Mouse (Mus musculus): ENCODE data around the gene Strn. TPM values are rescaled to one million over a fixed set of nuclear protein-coding genes. Genes with fewer than 3 reads are reported as not detected.
"Not testable (repeated sequence)": the region's sequence is repeated elsewhere in the genome, so short reads cannot be mapped to it uniquely, and the experiment has no call there.

The Strn gene
- polyA plus RNA-seq, 1 experiment = 11.7 TPM

DNA sequence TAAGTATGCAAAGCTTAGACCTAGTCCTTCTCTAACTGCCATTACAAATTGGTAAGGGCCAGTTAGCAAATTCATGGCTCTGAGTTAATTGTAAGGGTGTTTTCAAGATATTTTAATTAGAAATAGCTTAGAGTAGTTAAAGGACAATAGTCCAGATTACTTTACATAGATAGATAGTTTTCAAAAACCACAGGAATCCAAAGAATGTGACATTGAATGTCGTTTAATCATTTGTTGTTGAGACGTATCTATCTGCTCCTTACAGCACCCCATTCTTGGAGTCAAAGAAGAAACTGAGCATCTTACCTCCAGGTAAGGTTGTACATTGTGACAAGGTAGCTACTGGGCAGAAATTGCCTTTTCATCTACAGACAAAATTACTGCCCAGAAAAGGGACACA is 26.7 kb downstream of the Strn start:
- DNase-seq (ENCODE audit: low read depth) = no peak

DNA sequence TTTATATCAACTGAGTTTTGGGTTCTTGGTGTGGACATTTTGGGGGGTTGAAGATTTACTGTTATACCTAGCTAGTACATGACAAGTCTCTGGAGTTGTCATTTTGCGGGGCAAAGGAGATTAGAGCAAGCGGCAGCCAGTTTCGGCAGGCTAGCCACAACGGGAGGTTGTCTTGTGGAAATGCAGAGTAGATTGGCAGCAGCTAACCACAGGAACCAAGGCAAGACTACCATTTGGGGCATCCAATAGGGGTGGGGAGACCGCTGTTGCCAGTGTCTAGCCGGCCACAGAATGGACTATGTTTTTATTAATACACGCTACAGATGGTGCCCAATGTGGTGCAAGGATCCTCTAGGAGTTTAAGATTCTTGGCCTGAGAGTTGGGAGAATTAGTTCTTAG is 28.6 kb downstream of the Strn start:
- DNase-seq (ENCODE audit: low read depth) = no peak

DNA sequence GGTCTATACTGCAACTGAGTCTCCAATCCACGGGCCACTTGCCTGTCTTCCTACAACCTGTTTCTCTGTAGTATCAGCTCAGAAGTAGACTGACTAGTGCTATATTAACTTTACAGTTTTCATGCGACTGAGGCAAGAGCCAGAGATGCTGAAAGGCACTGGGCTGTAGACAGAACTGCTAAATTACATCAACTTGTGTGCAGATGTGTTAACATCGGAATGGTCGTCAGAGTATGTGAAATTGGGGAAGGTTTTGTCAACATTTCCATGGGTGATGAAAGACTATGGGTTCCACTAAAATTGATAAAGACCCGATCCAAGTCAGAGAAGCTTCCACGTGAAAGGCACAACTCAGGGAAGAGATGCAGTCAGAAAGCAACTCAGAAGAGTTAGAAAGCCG is 34.0 kb downstream of the Strn start:
- no peak for DNase-seq (ENCODE audit: low read depth)

DNA sequence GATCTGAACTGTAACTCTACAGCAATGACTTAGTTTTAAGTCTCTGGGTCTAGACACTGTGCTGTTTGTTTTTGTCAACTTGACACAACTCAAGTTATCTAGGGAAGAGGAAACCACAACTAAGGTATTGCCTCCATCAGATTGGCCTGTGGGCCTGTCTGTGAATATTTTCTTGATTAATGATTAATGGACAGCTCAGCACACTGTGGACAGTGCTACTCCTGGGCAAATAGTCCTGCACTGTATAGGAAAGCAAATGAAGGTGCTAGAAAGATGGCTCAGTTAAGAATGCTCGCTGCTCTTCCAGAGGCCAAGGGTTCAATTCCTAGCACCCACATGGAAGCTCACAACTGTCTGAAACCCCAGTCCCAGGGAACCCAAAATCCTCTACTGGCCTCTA is 38.0 kb downstream of the Strn start:
- DNase-seq (ENCODE audit: low read depth) = no peak

DNA sequence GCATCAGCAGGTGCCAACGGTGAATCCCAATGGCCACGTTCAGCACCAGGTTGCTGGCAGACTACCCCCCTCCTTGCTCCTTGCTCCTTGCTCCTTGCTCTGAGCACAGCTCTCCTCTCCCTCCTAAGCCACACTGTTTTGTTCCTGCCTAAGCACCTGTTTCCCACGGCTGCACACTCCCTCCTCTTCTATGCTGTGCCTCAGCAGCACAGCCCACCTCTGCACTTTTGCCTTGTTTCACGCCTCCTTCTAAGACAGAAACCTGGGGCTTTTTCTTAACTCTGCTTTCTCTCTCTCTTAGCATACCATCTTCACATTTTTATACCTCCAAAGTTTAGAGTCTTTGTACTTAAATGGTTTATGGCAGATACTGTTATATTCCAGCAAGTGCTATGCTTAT is 39.5 kb downstream of the Strn start:
- DNase-seq (ENCODE audit: low read depth) = no peak

DNA sequence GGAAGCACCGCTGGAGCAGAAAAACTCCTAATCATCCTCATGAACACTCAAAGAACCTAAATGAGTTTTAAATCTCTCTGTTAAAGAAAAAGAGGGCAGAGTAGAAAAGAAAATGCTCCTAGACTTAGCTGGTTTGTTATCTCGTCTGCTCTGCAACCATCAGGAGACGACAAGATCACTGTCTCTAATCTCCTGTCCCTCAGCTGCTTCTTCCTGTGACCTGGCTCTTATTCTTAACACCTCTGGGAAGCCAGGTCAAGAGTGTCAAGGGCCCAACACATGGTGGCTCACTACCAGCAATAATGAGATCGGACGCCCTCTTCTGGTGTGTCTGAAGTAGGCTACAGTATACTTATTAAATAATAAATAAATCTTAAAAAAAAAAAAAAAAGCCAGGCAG is 40.1 kb downstream of the Strn start:
- DNase-seq (ENCODE audit: low read depth) = no peak

DNA sequence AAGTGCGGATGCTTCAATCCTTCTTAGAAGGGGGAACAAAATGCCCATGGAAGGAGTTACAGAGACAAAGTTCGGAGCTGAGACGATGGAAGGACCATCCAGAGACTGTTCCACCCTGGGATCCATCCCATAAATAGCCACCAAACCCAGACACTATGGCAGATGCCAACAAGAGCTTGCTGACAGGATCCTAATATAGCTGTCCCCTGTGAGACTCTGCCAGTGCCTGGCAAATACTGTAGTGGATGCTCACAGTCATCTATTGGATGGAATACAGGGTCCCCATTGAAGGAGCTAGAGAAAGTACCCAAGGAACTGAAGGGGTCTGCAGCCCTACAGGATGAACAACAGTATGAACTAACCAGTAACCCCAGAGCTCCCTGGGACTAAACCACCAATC is 47.8 kb downstream of the Strn start:
- not testable (repeated sequence) for DNase-seq (ENCODE audit: low read depth)

DNA sequence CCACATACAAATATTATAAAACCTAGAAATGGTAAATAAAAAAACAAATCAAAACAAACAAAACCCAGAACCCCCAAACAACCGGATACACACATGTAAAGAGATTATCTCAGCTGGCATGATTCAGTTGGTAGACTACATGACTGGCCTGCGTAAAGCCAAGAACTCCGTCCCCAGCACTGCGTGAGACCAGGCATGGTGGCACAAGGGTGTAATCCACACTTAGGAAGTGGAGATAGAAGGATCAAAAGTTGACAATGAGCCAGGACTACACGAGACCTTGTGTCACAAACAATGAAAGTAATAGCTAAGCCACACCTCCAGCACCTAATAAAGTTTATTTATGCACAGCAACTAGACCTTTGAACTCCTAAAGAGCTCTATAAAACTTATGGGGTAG is 49.0 kb downstream of the Strn start:
- no peak for DNase-seq (ENCODE audit: low read depth)

DNA sequence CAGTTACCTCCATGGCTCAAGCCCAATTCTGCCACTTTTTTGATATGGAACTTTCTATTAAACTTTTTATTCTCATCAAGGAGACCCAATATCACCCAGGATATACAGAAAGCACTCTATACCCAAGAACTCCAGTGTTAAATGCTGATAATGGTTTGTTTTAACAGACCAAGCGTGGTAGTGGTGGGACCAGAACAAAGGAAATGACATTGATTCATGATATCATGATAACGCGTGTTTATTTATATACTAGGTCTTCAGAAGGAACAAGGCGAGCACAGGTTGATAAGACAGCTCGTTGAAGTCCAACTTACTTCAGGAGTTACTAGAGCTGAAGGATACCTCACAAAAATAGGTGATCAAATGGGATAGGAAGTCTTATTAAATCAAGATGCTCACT is 52.0 kb downstream of the Strn start:
- no peak for DNase-seq (ENCODE audit: low read depth)

DNA sequence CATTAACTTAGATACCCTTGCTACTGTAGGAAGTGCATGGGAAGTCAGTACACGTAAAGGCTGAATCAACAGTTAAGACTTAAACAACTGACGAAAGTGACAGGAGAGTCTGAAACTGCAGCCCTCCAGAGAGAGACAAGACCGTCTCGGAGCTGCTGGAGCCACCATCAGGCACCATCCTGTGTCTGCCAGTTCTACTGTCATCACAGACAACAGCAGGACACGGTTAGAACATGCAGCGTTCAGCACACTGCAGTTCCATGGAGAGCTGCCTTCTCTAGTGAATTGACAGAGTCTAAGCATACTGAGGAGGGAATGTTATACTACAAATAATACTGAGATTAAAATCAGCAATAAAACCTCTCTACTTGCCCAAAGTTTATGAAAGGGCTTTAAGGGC is 54.6 kb downstream of the Strn start:
- no peak for DNase-seq (ENCODE audit: low read depth)

DNA sequence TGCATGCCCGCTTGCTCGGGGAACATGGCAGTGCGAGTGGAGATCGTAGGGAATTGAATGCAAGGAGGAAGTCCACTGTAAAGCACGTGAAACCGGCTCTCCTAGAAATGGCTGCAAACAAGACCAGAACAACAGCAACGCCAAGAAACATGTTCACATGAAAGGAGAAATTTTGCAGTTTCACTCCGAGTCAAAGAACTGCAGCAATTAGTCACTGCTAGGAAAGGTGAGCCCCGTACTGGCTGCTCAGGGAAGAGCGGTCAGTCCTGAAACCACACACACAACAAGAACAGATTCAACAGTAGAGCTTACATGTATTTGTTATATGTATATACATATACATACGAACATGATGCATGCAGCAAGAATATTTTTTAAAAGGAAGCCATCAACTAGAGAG is 57.5 kb downstream of the Strn start:
- no peak for DNase-seq (ENCODE audit: low read depth)

DNA sequence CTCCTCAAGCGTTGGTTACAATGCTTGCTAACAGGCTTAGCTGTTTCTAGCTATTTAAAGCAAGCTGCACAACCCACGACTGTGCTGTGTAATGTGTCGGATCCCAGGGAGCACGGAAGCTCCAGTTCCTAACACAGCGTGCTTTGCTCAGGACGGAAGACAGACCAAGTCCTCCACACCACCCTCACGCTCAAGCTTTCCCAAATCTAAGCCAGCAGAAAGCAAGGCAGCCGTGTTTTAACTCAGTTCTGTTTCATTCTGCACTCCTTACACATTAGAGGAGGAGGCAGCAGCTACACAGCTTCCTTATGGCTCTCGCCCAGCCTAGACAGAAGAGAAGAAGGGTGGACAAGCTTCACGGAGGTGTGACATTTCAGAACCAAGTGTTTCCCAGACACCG is 60.2 kb downstream of the Strn start:
- no peak for DNase-seq (ENCODE audit: low read depth)

DNA sequence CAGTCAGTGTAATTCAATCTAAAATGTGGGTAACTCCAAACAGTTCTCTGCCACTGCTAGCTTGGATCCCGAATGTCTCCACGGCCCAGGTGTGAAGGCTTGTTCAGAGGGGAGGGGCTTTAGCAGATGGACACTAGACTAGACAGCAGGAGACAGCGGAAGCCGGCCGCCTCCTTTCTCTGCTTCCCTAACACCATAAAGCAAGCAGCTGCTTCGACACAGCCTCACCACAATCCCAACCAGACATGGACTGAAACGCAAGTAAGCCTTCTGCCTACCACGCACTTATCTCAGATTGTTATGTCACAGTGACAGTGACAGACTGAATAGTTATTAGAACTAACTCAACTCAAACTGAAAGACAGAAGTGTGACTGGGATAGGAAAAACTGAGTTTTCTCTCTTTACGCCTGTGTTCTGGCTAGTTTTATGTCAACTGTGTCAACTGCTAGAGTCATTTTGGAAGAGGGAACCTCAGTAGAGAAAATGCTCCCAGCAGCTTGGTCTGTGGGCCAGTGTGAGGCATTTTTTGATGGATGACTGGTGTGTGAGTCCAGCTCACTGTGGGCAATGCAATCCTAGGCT is 71.9 kb downstream of the Strn start:
- no peak for DNase-seq (ENCODE audit: low read depth)

DNA sequence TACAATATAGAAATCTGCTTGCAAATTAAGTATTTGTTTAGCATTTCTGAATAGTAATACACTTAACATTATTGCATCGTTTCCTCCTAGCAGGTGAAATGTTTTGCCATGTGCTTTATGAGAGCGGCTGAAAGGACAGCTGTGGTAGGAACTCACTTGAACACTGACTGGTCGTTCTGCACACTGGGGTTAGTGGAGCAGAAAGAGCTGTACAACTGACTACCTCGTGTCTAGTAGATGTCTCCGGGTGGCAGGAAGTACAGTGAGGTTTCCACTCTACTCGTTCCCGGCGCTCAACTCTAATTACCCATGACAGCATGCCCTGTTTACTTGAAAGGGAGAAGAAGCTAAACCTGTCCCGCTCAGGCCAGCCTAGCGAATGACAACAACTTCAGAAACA is 82.2 kb downstream of the Strn start:
- no peak for DNase-seq (ENCODE audit: low read depth)

DNA sequence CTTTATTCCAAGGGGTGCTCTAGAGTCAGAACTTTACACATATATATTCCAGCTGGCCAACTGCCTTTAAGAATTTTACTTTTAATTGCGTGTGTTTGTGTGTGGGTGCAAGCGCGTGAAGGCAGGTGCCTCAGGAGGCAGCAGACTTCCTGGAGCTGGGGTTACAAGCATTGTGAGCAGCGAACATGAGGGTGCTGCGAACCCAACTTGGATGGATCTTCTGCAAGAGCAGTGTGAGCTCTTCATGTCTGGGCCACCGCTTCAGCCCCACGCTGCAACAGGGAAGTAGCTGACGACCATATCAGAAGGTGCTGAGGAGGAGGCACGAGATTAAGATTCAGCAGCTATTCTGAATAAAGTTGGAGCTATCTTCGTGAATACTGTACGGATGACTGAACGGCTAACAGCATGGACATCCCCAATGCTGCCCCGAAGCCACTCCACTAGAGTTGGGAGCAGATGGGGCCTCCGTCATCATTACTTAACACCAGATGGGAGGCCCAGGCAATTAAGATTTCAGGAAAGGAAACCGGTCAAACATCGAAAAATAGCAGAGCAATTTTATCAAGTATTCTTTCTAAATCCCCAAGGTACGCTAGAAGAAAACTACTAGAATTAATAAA is 93.0 kb downstream of the Strn start:
- no peak for DNase-seq (ENCODE audit: low read depth)

DNA sequence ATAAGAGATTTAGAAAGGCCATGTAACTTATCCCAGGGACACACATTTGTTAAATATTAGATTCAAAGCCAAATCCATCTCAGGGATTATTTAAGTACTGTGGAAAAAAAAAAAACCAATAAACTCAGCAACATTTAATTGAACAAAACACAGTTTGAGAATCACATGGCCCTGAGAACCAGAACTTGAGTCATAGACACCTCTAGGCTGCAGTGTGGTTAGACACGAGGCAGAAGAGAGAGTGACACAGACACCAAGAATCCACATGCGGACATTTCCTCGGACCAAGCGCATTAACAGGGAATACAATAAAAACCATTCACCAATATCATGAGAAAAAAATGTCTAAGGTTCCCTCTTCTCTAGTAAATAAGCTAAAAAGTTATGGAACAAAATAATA is 94.7 kb downstream of the Strn start:
- DNase-seq (ENCODE audit: low read depth) = no peak

DNA sequence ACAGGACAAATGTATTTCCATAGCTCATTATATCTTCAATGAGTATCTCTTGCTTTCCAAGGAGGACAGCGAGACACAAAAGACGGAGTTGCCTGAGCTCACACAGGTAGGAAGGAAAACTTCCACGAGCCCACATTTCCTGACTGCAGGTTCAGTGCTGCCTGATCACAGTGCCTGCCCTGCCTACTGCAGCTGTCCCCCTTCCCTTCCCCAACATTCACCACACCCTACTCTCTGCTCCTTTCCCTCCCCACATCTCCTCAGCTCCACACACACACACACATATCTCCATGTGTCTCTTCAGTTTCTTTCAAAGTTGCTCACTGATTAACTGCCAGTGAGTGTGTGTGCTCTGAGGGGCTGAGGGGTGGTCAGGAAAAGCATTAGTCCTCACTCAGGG is 96.6 kb downstream of the Strn start:
- DNase-seq (ENCODE audit: low read depth) = no peak

DNA sequence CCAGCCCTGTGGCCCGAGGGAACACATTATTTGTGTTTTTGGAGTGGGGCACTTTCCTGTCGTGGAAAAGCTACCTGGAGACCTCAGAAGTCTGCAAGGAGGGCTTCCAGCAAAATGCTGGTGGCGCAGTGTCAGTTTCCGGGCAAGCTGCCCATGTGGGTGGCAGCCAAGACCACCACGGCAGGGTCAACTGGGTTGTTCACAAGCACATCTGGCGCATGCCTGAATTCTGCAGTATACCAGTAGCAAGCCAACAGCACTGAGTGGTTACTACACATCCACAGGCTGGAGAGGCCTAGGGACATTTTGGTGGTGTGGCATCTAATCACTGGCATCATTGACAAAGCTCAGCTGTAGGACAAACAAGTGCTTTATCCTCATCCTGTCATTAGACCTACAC is 97.9 kb downstream of the Strn start:
- DNase-seq (ENCODE audit: low read depth) = no peak

DNA sequence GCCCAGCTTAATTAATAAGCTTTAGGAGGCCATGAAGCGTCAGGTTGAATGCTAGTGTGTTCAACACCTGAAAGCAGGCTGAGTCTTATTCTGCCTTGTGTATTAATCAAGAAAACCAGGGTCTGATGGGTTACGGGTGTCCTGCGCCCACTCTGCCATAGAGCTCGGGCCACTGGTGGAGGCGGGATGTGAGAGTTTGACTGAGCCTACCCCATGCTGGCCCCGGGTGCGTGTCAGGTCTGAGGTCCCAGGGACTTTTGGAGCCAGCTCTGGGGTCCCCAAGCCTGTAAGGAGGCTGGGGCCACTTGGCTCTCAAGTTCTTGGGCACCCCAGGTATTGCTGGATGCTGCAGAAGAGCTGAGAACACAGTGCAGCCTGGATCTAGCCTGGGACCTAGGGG is 99.9 kb downstream of the Strn start:
- no peak for DNase-seq (ENCODE audit: low read depth)

DNA sequence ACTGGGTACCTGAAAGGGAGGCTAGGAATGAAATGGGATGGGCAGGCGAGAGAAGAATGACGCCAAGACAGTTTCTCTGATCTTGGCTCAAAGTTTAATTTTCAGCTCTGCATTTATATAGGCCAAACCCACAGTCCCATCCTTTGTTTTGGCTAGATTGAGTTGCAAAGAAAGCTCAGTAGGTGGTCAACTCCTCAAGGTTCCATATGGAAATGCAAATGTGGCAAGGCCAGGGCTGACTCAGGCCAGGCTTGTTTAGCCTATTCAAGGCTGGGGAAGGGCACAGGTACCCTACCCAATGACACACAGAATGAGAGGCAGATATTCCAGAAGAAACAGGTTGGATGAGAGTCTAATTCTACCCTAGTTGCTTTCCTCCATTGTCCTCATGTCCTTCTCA is 101.4 kb downstream of the Strn start:
- no peak for DNase-seq (ENCODE audit: low read depth)

DNA sequence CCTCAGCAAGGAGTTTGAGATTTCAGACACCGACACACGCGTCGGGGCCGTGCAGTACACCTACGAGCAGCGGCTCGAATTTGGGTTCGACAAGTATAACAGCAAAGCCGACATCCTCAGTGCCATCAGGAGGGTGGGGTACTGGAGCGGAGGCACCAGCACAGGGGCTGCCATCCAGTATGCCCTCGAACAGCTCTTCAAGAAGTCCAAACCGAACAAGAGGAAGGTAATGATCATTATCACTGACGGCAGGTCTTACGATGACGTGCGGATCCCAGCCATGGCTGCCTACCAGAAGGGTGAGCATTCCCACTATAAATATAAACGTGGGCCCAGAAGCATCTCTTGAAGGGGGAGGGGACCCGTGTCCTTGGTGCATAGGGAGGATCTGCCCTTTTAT is 112.1 kb downstream of the Strn start:
- DNase-seq (ENCODE audit: low read depth) = no peak

DNA sequence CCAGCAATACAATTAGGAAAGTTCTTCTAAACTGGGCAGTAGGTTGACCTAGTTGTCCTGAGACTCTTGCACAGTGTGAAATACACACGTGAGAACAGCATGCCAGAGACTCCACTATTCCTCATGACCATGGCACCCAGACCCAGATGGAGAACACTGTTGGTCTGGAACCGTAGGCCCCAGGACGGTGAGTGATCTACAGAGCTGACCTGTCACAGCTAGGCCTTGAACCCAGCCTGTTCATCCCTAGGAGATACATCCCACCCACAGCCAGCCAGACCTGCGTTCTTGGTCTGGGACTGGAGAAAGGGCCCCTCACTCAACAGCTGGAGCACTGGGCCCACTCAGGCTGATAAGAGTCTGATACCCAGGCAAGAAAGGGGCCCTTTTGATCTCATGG is 115.1 kb downstream of the Strn start:
- DNase-seq (ENCODE audit: low read depth) = no peak

DNA sequence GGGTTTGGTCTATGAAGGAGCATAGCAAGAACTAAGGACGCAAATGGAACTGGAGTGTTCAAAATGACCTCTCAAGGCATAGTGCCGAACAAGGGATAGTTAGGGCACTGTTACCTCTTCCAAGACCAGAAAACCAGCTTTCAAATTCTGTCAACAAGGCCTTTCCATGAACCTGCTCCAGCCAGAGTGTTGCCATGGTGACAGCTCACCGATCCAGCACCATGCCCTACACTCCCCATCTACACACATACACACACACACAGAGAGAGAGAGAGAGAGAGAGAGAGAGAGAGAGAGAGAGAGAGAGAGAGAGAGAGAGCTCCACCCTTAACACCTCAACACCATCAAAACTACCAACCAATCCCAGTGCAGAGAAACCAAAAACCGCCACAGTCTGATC is 116.3 kb downstream of the Strn start:
- no peak for DNase-seq (ENCODE audit: low read depth)

DNA sequence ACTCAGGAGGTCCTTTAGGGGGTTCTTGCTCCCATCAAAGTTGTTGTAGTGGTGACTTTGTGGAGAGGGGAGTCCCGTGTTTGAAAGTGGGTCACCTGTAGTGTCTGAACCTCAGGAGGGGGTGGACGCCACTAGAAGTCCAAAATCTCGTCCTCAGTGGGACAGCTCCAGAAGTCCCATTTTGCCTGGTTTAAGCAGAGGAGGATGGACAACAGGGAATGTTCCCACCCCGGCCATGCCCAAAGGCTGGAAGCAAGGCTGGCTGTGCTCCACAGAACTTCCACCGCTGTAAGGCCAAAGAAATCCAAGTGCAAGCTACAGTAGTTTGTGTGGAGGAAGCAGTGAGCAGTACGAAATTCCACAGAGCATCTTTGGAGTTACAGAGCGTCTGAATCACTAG is 117.0 kb downstream of the Strn start:
- DNase-seq (ENCODE audit: low read depth) = no peak
